Mouse (Mus musculus): ENCODE measurements around the gene Nisch.
A peak's percentile ranks its signal among the peaks of the same experiment; 100 is the strongest.

Gene Nisch

GRCm38 (mm10) chr14:31215157-31216002 is 1.4 kb downstream of the Nisch start:
- peak; percentile 66 for DNase-seq (ENCODE audit: low spot score)

GRCm38 (mm10) chr14:31214684-31215083 is 2.1 kb downstream of the Nisch start:
- DNase-seq (ENCODE audit: low spot score) = no peak

- no peak for DNase-seq (ENCODE audit: low spot score)
Measured at GRCm38 (mm10) chr14:31213868-31214267, 2.9 kb downstream of the Nisch start.

- no peak for DNase-seq (ENCODE audit: low spot score)
Measured at GRCm38 (mm10) chr14:31212499-31212898, 4.2 kb downstream of the Nisch start.

GRCm38 (mm10) chr14:31211854-31212253 is 4.9 kb downstream of the Nisch start:
- DNase-seq (ENCODE audit: low spot score) = no peak

- DNase-seq (ENCODE audit: low spot score) = no peak
Measured at GRCm38 (mm10) chr14:31209133-31209557, 7.6 kb downstream of the Nisch start.

- DNase-seq (ENCODE audit: low spot score) = no peak
Measured at GRCm38 (mm10) chr14:31208084-31208483, 8.7 kb downstream of the Nisch start, which contains the start of gene Tnnc1. Gene Tnnc1 (plus strand): TSS chr14:31208312.

- no peak for DNase-seq (ENCODE audit: low spot score)
Measured at GRCm38 (mm10) chr14:31207070-31207830, 9.5 kb downstream of the Nisch start.

- DNase-seq (ENCODE audit: low spot score) = peak; percentile 96
Measured at GRCm38 (mm10) chr14:31206472-31206981, 10.2 kb downstream of the Nisch start.

GRCm38 (mm10) chr14:31205562-31206467 is 10.9 kb downstream of the Nisch start:
- DNase-seq (ENCODE audit: low spot score) = peak; percentile 51

- no peak for DNase-seq (ENCODE audit: low spot score)
Measured at GRCm38 (mm10) chr14:31205244-31205561, 11.5 kb downstream of the Nisch start.

- no peak for DNase-seq (ENCODE audit: low spot score)
Measured at GRCm38 (mm10) chr14:31204844-31205243, 11.9 kb downstream of the Nisch start.

- DNase-seq (ENCODE audit: low spot score) = no peak
Measured at GRCm38 (mm10) chr14:31200038-31200437, 16.7 kb downstream of the Nisch start.

- no peak for DNase-seq (ENCODE audit: low spot score)
Measured at GRCm38 (mm10) chr14:31199599-31199998, 17.1 kb downstream of the Nisch start.

- peak; percentile 64 for DNase-seq (ENCODE audit: low spot score)
Measured at GRCm38 (mm10) chr14:31197547-31198516, 18.9 kb downstream of the Nisch start.

- DNase-seq (ENCODE audit: low spot score) = no peak
Measured at GRCm38 (mm10) chr14:31195968-31196367, 20.8 kb downstream of the Nisch start.

GRCm38 (mm10) chr14:31195521-31195920 is 21.2 kb downstream of the Nisch start:
- no peak for DNase-seq (ENCODE audit: low spot score)

- DNase-seq (ENCODE audit: low spot score) = peak; percentile 79
Measured at GRCm38 (mm10) chr14:31194891-31195513, 21.7 kb downstream of the Nisch start.

GRCm38 (mm10) chr14:31194441-31194840 is 22.3 kb downstream of the Nisch start:
- DNase-seq (ENCODE audit: low spot score) = no peak

- DNase-seq (ENCODE audit: low spot score) = no peak
Measured at GRCm38 (mm10) chr14:31193791-31194190, 23.0 kb downstream of the Nisch start.
